Mouse (Mus musculus) heart, adult 2 months (tissue): ENCODE measurements around the gene Rnf11.

Experiments used
- CTCF ChIP-seq: fragments of 200-600 bp; IDR thresholded peaks from 2 replicates; pipeline ENCODE4 v1.8.1; 2022; ENCODE audit warnings: antibody characterized with exemption, mild to moderate bottlenecking, moderate library complexity
- EP300 ChIP-seq: fragments of 200-500 bp; IDR thresholded peaks from 2 replicates; pipeline ENCODE4 v1.6.1; 2011; ENCODE audit warnings: low read depth, low read length, control low read depth; ENCODE audit not compliant: insufficient read depth
- POLR2A ChIP-seq: fragments of 200-500 bp; IDR thresholded peaks from 2 replicates; pipeline ENCODE4 v1.6.1; 2011; ENCODE audit warnings: mild to moderate bottlenecking, low read depth, low read length, control low read depth; ENCODE audit not compliant: insufficient read depth

- TF ChIP-seq CTCF = no peak
- TF ChIP-seq POLR2A = no peak
- TF ChIP-seq EP300 = no peak
These were observed 54.3 kb downstream of the Rnf11 start for GRCm38 (mm10) chr4:109430250-109430649.
